Mouse (Mus musculus): ENCODE data around the gene Piga. TPM values are rescaled to one million over a fixed set of nuclear protein-coding genes. Genes with fewer than 3 reads are reported as not detected.

Piga gene
- 2.4 and 3.4 TPM in 2 replicates for total RNA-seq (2014; rRNA removed)
- 3.0 and 3.1 TPM in 2 replicates for polyA plus RNA-seq (2015; fragmentation: Nextera tagmentation; extraction: Ambion mirVana)

DNA sequence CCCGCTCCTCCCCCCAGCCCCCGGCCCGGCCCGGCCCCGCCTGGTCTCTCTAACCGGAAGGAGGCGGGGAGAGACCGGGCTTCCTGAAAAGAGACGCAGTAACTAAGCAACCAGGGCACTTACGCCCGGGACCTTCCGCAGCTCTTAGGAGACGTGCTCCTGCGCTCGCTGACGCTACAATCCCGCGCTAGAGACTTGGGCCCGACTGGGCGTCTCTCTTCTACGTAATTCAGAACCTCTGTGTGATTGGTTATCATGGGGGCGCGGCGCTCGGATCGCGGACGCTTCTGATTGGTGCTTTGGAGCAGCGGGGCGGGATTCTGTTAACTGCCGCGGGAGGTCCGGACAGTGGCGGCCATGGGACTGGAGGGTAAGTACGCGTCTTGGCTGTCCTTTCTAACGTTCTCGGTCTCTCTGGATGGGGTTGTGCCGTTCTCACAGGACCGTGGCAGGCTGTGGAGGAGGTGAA, at the start of gene Piga:
TSS of gene Piga (plus strand) at position 317 of the 469 bp plus-strand sequence.
- WGBS: 28% methylated on average over 40 of the region's 40 CpGs
- peak; percentile 100 for ATAC-seq
- Histone ChIP-seq H3K27ac (peak within 1 kb of the TSS; percentile 70), H3K4me2 (ENCODE audit: low read depth, low read length) (peak within 1 kb of the TSS; percentile 64), H3K9ac (replicated peaks; ENCODE audit: low read length) (peak within 1 kb of the TSS; percentile 61), H3K4me1 (ENCODE audit: insufficient read depth, low read length) (no peaks in the 10 kb centered on the region), H3K4me3 (ENCODE audit: low read length) (peak within 1 kb of the TSS; percentile 54), H3K9me3 (ENCODE audit: low read length) (no peaks in the 10 kb centered on the region), H3K36me3 (ENCODE audit: insufficient read depth, low read length) (no peaks in the 10 kb centered on the region), H3K27me3 (ENCODE audit: insufficient read depth, low read length) (no peaks in the 10 kb centered on the region)
- no peak for TF ChIP-seq CTCF (IDR thresholded peaks at IDR 0.05; ENCODE audit: low read depth)
- peak; percentile 95 for DNase-seq (ENCODE audit: low spot score)

DNA sequence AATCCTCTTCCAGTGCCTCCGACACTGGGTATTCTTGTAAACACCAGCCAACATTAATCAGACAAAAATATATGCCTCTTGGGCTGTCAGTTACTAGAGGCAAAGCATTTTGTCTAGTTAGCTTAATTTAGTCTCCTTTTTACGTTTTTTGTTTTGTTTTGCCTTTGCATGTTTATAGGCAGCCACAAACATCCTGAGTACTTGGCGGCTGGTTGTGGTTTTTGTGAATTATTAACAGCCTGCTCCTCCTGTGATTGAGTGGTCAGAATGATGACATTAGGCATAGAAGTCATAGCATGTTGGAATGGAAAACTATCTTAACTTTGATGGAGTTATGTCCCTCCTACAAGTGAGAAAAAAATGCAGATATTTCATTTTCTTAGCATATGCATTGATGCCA, 49.0 kb upstream of the Piga start:
- ATAC-seq (no peak), DNase-seq (ENCODE audit: low spot score) (no peak)
- WGBS: 83% methylated on average over 3 of the region's 3 CpGs
- H3K9me3 ChIP-seq (ENCODE audit: low read length): no peaks in the 10 kb centered on the region
- no peak overlapping the region for H3K4me3 ChIP-seq (ENCODE audit: low read length)
- TF ChIP-seq CTCF (IDR thresholded peaks at IDR 0.05; ENCODE audit: low read depth): no peak
- no peaks in the 10 kb centered on the region for H3K27me3 ChIP-seq (ENCODE audit: insufficient read depth, low read length)
- H3K9ac ChIP-seq (replicated peaks; ENCODE audit: low read length): no peak overlapping the region
- H3K4me2 ChIP-seq (ENCODE audit: low read depth, low read length): no peak overlapping the region
- H3K36me3 ChIP-seq (ENCODE audit: insufficient read depth, low read length): no peaks in the 10 kb centered on the region
- no peak overlapping the region for H3K27ac ChIP-seq
- no peaks in the 10 kb centered on the region for H3K4me1 ChIP-seq (ENCODE audit: insufficient read depth, low read length)

DNA sequence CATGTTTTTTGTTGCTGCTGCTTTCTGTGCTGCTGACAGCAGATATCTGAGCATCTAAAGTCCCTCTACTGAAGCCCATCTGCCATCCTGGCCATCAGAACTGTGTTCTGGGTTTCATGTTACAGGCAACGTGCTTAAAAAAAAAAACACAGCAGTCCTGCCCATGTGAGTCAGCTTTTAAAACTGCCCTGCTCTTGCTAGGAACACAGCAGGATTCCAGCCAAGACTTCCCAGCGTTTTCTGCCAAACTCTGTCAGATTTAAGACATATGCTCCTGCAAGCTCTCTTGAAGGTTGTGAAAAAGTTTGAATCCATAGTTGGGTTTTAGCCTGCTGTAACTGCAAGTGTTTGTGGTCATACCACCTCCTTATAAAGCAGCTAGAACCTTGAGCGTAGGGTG, 46.5 kb upstream of the Piga start, which contains the start of gene Vegfd:
TSS of gene Vegfd (plus strand) at position 298 of the 400 bp plus-strand sequence.
- ATAC-seq (no peak), DNase-seq (ENCODE audit: low spot score) (peak; percentile 1)
- H3K9me3 ChIP-seq (ENCODE audit: low read length): no peaks in the 10 kb centered on the region
- no peak for TF ChIP-seq CTCF (IDR thresholded peaks at IDR 0.05; ENCODE audit: low read depth)
- no peaks in the 10 kb centered on the region for H3K36me3 ChIP-seq (ENCODE audit: insufficient read depth, low read length)
- H3K9ac ChIP-seq (replicated peaks; ENCODE audit: low read length): no peak within 1 kb of the TSS
- H3K27me3 ChIP-seq (ENCODE audit: insufficient read depth, low read length): no peaks in the 10 kb centered on the region
- H3K4me3 ChIP-seq (ENCODE audit: low read length): no peak within 1 kb of the TSS
- H3K4me2 ChIP-seq (ENCODE audit: low read depth, low read length): no peak within 1 kb of the TSS
- H3K4me1 ChIP-seq (ENCODE audit: insufficient read depth, low read length): no peaks in the 10 kb centered on the region
- 43% methylated on average over 3 of the region's 3 CpGs for WGBS
- no peak within 1 kb of the TSS for H3K27ac ChIP-seq

DNA sequence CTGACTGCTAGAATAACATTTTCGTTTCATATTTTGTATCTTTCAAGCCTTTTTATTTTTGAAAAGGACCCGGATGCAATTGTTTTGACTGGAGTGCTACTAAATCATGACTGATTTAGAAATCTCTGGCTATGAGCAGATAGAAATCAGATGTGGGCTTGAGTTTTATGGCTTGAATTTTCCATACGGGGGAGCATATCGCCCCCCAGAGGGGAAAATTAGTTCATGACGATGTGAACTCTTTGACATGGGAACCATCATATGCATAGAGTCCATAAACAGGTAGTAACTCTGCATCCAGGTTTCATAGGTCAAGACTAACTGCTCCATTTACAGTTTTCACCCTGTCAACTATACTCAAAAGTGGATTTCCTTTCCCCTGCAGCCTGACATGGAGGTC, 45.0 kb upstream of the Piga start:
- no peaks in the 10 kb centered on the region for H3K27me3 ChIP-seq (ENCODE audit: insufficient read depth, low read length)
- no peaks in the 10 kb centered on the region for H3K9me3 ChIP-seq (ENCODE audit: low read length)
- no peaks in the 10 kb centered on the region for H3K36me3 ChIP-seq (ENCODE audit: insufficient read depth, low read length)
- TF ChIP-seq CTCF (IDR thresholded peaks at IDR 0.05; ENCODE audit: low read depth): 0 out of 2 replicates have a peak, but pooled peaks have one; percentile 4
- H3K9ac ChIP-seq (replicated peaks; ENCODE audit: low read length): no peak overlapping the region
- 56% methylated on average over 5 of the region's 5 CpGs for WGBS
- H3K4me1 ChIP-seq (ENCODE audit: insufficient read depth, low read length): no peaks in the 10 kb centered on the region
- no peak overlapping the region for H3K4me3 ChIP-seq (ENCODE audit: low read length)
- no peak for DNase-seq (ENCODE audit: low spot score)
- ATAC-seq: no peak
- H3K4me2 ChIP-seq (ENCODE audit: low read depth, low read length): no peak overlapping the region
- H3K27ac ChIP-seq: no peak overlapping the region

DNA sequence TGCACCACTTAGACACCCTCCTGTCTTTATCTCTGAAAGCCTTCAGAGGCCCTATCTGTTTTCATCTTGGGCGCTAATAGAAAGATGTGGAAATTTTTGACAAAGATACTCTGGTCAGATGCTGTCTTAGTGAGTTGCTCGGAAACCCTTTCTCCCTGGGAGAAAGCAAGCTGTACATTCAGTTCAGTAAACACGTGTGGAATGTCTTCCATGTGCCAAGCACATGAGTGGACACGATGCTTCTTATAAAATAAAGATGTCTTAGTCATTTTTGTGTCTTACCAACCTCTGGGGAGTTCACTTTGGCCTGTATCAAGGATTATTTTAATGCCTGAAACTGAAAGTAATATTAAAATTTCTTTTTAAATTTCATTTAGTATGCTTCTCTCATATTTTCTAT, 39.9 kb upstream of the Piga start:
- TF ChIP-seq CTCF (IDR thresholded peaks at IDR 0.05; ENCODE audit: low read depth): no peak

DNA sequence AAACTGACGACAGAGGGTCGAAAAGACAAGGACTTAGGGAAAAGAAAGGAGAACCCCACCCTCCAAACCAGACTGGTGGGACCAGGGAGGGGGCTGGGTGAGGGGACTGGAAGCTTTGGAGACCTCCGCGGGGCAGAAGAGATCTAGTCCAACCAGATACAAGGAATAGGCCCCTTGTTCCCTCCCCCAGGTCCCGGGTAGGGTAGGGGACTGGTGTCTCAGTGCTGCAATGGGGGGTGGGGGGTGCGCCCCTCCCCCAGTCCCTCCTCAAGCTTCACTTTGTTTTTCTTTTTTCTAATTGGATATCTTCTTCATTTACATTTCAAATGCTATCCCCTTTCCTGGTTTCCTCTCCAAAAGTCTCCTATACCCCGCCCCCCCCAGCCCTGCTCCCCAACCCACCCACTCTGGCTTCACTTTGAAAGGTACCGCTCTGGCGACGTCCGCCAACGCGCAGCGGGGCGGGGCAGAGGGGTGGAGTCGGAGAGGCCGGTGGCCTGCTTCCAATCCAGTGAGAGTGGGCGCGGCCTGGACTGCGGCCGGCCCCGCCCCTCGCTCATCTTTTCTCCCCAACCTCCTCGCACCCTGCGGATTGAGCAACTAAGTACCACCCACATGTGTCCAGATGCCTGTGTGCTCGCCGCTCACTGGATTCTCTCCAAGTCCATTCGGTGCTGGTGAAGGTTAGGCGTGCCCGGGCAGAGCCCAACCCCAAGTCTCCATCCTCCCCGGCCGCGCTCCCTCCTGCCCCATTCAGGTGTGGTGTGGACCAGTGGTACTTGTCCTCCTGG, 37.8 kb upstream of the Piga start:
- WGBS: 31% methylated on average over 33 of the region's 33 CpGs
- H3K4me1 ChIP-seq (ENCODE audit: insufficient read depth, low read length): no peaks in the 10 kb centered on the region
- H3K4me3 ChIP-seq (ENCODE audit: low read length): peak overlapping the region; percentile 37
- H3K27ac ChIP-seq: no peak overlapping the region
- H3K4me2 ChIP-seq (ENCODE audit: low read depth, low read length): peak overlapping the region; percentile 66
- no peaks in the 10 kb centered on the region for H3K36me3 ChIP-seq (ENCODE audit: insufficient read depth, low read length)
- no peak overlapping the region for H3K9ac ChIP-seq (replicated peaks; ENCODE audit: low read length)
- ATAC-seq (peak; percentile 98), DNase-seq (ENCODE audit: low spot score) (peak; percentile 79)
- TF ChIP-seq CTCF (IDR thresholded peaks at IDR 0.05; ENCODE audit: low read depth): no peak
- no peaks in the 10 kb centered on the region for H3K9me3 ChIP-seq (ENCODE audit: low read length)
- no peaks in the 10 kb centered on the region for H3K27me3 ChIP-seq (ENCODE audit: insufficient read depth, low read length)

More for the DNA sequence above, 39.9 kb upstream of the Piga start:
- Histone ChIP-seq H3K9me3 (ENCODE audit: low read length) (no peaks in the 10 kb centered on the region), H3K4me2 (ENCODE audit: low read depth, low read length) (no peak overlapping the region), H3K27ac (no peak overlapping the region), H3K4me3 (ENCODE audit: low read length) (no peak overlapping the region), H3K4me1 (ENCODE audit: insufficient read depth, low read length) (no peaks in the 10 kb centered on the region), H3K9ac (replicated peaks; ENCODE audit: low read length) (no peak overlapping the region), H3K36me3 (ENCODE audit: insufficient read depth, low read length) (no peaks in the 10 kb centered on the region), H3K27me3 (ENCODE audit: insufficient read depth, low read length) (no peaks in the 10 kb centered on the region)
- 73% methylated on average over 4 of the region's 4 CpGs for WGBS
- DNase-seq (ENCODE audit: low spot score): no peak
- no peak for ATAC-seq

DNA sequence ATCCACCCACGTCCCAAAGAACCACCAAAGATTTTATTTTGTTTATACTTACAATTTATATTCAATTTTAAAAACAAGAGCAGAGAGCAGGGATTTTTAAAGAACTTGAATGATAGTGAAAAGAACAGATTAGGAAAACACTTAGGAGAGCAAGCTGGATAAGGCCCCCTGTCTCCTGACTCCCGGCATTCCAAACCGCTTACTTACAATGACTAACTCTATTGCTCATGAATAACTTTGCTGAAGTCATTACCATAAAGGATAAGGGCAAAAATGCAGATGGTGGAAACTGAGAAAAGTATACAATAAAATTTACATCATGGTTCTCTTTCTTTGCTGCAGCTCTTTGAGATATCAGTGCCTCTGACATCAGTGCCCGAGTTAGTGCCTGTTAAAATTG, 25.5 kb upstream of the Piga start:
- Histone ChIP-seq H3K4me2 (ENCODE audit: low read depth, low read length) (no peak overlapping the region), H3K9ac (replicated peaks; ENCODE audit: low read length) (no peak overlapping the region), H3K4me3 (ENCODE audit: low read length) (no peak overlapping the region), H3K9me3 (ENCODE audit: low read length) (no peaks in the 10 kb centered on the region), H3K36me3 (ENCODE audit: insufficient read depth, low read length) (no peaks in the 10 kb centered on the region), H3K27ac (no peak overlapping the region), H3K27me3 (ENCODE audit: insufficient read depth, low read length) (no peaks in the 10 kb centered on the region), H3K4me1 (ENCODE audit: insufficient read depth, low read length) (no peaks in the 10 kb centered on the region)
- DNase-seq (ENCODE audit: low spot score) (no peak), ATAC-seq (no peak)
- 80% methylated on average over 4 of the region's 4 CpGs for WGBS
- no peak for TF ChIP-seq CTCF (IDR thresholded peaks at IDR 0.05; ENCODE audit: low read depth)
